Mouse (Mus musculus) thymus, postnatal 14 days (tissue): ENCODE results near the gene Igsf3.

Experiments
- DNase-seq: peaks from one replicate; pipeline ENCODE4 v3.0.0; 2021

Igsf3 gene

DNA sequence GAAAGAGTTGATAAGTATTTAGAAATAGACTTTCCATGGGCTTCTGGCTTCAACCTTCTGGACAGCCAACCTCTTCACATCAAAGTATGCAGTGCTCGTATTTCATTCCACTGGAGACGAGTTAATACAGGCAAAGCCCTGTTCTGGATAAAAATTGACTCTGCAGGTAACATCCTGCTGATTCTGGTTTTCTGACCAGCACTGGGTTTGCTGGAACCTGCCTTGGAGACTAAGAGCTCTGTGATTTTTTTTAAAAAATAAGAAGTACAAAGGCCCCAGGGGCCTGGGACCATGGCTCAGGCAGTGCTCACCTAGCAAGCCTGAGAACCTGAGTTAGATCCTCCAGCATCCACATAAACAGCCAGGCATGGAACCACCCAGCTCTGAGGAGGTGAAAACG is 130.9 kb downstream of the Igsf3 start:
- no peak for DNase-seq

DNA sequence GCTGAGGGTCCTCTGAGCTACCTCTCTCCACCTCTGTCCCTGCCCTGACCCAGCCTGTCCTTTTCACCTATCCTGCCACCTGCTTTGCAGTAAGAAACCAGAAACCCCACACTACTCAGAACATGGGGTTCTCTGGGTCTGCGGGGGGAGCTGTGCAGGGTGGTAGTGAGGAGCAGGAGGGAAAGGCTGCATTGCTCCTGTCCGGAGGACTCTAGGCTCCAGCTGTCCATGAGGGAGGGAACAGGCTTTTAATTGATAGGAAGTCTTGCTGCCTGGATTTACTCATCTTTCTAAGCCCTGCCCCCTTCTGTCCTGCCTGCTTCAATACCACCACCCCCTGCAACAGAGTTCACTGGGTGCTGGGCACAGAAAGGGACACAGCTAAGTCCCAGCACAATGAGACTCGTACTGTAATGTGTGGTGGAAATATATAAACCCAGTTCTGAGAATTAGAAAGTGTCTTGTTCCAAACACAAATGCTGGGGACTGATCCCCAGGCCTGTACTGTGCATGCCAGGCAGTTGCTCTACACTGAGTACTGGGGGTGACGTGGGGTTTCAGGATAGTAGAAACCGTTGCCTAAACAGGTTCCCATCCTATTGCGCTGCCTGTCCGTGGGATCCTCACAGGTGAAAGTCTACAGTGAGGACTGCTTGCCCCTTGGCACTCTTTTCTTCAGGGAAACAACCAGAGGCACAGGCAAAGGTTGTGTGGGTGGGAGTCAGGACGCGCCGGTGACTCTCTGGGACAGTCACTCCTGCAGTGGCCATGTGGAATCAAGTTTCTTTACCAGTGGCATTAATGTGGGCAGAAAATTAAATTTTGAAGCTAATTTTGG is 133.0 kb downstream of the Igsf3 start:
- DNase-seq = no peak

DNA sequence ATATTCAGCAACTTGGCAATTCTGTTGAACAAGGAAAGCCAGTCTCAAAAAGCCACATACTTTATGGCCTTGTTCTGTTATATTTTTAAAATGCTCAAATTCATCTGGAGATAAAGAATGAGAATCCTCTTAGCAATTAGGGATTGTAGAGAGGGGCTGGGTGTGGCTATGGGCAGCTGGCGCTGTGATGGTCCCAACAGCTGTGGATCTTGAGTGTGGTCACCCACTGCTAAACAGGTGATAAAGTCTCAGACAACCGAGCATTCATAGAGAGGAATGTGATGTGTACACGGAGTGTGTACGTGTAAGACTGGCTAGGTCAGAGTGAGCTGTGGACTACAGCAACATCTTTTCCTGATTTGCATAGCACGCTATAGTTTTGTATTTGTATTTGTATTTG is 133.7 kb downstream of the Igsf3 start:
- no peak for DNase-seq
